Mouse (Mus musculus) kidney, embryonic 14.5 days (tissue): ENCODE measurements at regions not wholly inside any gene's neighbourhood (a gene's known extent, or its start where the extent isn't known, plus 50 kb on each side); places are given as distances from the start of the nearest gene placed in this dataset.
"Not testable (repeated sequence)": the region's sequence is repeated elsewhere in the genome, so short reads cannot be mapped to it uniquely, and the experiment has no call there.

Source experiments
- ATAC-seq: fragments of 200-750 bp; cut with Nextera tagmentation; 2 replicates; pipeline ENCODE4 v1.8.0; 2017; ENCODE audit warnings: moderate number of reproducible peaks, mild to moderate bottlenecking, moderate TSS enrichment, moderate library complexity; ENCODE audit not compliant: low FRiP score, low TSS enrichment
- H3K27ac ChIP-seq: fragments of 300-500 bp; sonication (generic); 2 replicates; pipeline ENCODE4 v1.5.1; 2014; ENCODE audit warnings: low read depth, mild to moderate bottlenecking, low read length, moderate library complexity, mixed read lengths
- H3K27me3 ChIP-seq: fragments of 300-500 bp; sonication (generic); 2 replicates; pipeline ENCODE4 v1.6.1; 2014; ENCODE audit warnings: mild to moderate bottlenecking, low read length; ENCODE audit not compliant: control insufficient read depth, insufficient read depth
- H3K36me3 ChIP-seq: fragments of 300-500 bp; sonication (generic); 2 replicates; pipeline ENCODE4 v1.6.1; 2014; ENCODE audit warnings: low read length, mixed read lengths; ENCODE audit not compliant: control insufficient read depth, insufficient read depth
- H3K4me1 ChIP-seq: fragments of 300-500 bp; sonication (generic); 2 replicates; pipeline ENCODE4 v1.6.1; 2014; ENCODE audit warnings: low read length, mixed read lengths; ENCODE audit not compliant: control insufficient read depth, insufficient read depth
- H3K4me2 ChIP-seq: fragments of 300-500 bp; sonication (generic); replicated peaks from 2 replicates; pipeline ENCODE4 v1.6.1; 2014; ENCODE audit warnings: low read depth, mild to moderate bottlenecking, low read length
- H3K4me3 ChIP-seq: fragments of 300-500 bp; sonication (generic); 2 replicates; pipeline ENCODE4 v1.5.1; 2014; ENCODE audit warnings: mild to moderate bottlenecking, low read length
- H3K9ac ChIP-seq: fragments of 300-500 bp; sonication (generic); 2 replicates; pipeline ENCODE4 v1.6.1; 2014; ENCODE audit warnings: low read depth, mild to moderate bottlenecking, low read length, moderate library complexity
- H3K9me3 ChIP-seq: fragments of 300-500 bp; sonication (generic); 2 replicates; pipeline ENCODE4 v1.6.1; 2016; ENCODE audit warnings: low read length; ENCODE audit not compliant: control insufficient read depth
- WGBS: fragments of 180-500 bp; shearing (Covaris S2); extraction: QIAGEN DNeasy Blood & Tissue Kit; methylation state at CpG from one replicate; pipeline ENCODE4 v1.1.7; 2014; 5-methylcytosine and 5-hydroxymethylcytosine counted together

DNA sequence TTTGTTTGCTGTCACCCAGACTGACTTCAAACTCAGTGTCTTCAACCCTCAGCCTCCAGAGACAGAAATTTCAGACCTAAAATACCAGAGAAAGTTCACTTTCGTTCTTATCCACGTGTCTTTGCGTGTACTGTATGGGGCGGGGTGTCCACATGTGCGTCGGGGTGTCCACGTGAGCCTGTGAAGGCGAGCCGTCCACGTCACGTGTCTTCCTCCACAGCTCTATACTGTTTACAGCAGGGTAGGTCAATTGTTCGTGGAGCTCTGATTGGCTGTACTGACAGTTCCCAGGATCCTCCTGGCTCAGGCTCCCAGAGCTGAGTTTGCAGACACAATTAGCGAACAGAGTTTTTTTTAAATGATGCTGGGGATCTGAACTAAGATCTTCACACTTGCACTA, 481.1 kb upstream of the Slc35b3 start:
- Histone ChIP-seq H3K27me3 (no peaks in the 10 kb centered on the region), H3K4me3 (no peak overlapping the region), H3K4me1 (no peaks in the 10 kb centered on the region), H3K9ac (no peak overlapping the region), H3K36me3 (no peaks in the 10 kb centered on the region), H3K27ac (no peak overlapping the region), H3K9me3 (no peaks in the 10 kb centered on the region), H3K4me2 (no peak overlapping the region)
- no peak for ATAC-seq
- 95% methylated on average over 13 of the region's 13 CpGs for WGBS

DNA sequence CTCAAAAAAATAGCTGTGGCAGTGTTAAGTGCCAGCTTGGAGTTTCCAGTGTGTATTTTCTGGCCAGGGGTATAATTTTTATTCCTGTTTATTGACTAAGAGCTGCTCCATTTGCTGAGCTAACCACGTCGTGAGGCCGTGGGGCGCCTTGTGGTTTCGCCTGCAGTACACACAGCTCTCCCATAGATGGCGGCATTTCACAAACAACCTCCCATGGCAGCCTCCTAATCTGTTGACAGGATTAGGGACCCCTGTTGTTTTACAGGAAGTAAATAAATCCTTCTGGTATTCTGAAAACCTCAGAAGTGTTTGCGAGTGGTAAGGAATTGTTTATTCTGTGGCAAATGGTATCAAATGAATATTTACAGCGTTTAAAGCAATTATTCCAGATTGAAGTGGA, 480.2 kb upstream of the Slc35b3 start:
- H3K9ac ChIP-seq = no peak overlapping the region
- no peak for ATAC-seq
- no peaks in the 10 kb centered on the region for H3K27me3 ChIP-seq
- H3K4me1 ChIP-seq = no peaks in the 10 kb centered on the region
- WGBS = 24% methylated on average over 8 of the region's 8 CpGs
- no peaks in the 10 kb centered on the region for H3K9me3 ChIP-seq
- H3K4me3 ChIP-seq = no peak overlapping the region
- no peaks in the 10 kb centered on the region for H3K36me3 ChIP-seq
- no peak overlapping the region for H3K27ac ChIP-seq
- H3K4me2 ChIP-seq = no peak overlapping the region

DNA sequence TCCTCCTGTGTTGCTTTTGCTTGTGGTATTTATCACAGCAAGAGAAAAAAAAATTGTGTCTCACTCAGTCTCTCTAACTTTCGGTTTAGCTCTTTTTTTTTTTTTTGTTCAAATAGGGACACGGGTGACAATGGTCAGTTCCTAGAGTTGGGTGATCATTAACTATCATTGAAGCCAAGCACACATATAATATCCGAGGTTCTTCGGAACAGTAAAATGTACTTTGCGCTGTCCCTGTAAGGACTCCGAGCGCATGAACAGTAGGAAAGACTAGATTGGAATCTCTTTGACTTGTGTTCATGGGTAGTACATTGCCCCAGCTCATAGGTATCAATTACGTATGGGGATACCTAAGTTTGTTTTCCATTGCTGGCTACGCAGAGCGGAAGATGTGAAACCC, 479.7 kb upstream of the Slc35b3 start:
- H3K9me3 ChIP-seq = no peaks in the 10 kb centered on the region
- no peak overlapping the region for H3K4me2 ChIP-seq
- no peak overlapping the region for H3K9ac ChIP-seq
- no peak for ATAC-seq
- H3K4me3 ChIP-seq = no peak overlapping the region
- no peaks in the 10 kb centered on the region for H3K4me1 ChIP-seq
- 95% methylated on average over 10 of the region's 10 CpGs for WGBS
- no peak overlapping the region for H3K27ac ChIP-seq
- H3K36me3 ChIP-seq = no peaks in the 10 kb centered on the region
- no peaks in the 10 kb centered on the region for H3K27me3 ChIP-seq

DNA sequence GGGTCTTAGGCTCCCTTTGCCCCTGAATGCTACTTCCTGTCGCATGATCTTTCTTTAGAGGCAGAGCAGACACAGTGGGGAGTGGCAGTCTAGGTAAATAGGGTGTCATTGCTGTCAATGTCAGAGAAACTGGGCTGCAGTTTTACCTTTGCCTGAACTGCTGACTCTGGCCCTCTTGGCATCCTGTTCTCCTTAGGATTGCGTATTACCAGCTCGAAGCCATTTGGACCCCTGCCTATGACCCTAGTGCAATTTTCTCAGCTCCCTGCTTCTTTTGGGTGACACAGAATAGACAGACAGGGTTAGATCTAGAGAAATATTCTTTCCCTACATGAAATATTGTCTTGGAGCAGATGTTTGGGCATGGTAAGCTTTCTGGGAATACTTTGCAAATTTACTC, 467.3 kb upstream of the Slc35b3 start:
- no peak for ATAC-seq
- H3K36me3 ChIP-seq = no peaks in the 10 kb centered on the region
- no peak overlapping the region for H3K4me3 ChIP-seq
- H3K9me3 ChIP-seq = no peaks in the 10 kb centered on the region
- H3K4me2 ChIP-seq = no peak overlapping the region
- no peaks in the 10 kb centered on the region for H3K27me3 ChIP-seq
- no peak overlapping the region for H3K27ac ChIP-seq
- no peaks in the 10 kb centered on the region for H3K4me1 ChIP-seq
- 68% methylated on average over 3 of the region's 3 CpGs for WGBS
- H3K9ac ChIP-seq = no peak overlapping the region

DNA sequence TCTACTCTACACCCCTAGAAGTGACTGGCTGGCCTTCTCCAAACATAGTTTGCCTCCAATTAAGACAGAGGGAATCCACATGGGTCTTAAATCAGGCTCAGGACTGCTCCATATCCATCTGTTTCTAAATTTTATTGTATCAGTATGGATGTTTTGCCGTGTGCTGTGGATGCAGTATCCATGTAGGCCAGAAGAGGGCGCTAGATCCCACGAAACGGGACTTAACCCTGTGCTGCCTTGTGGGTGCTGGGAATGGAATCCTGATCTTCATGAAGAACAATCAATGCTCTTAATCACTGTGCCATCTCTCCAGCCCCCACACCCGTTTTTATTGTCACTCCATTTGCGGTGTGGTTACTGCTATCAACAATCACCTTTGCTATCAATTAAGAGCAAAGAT, 465.3 kb upstream of the Slc35b3 start:
- Histone ChIP-seq H3K9ac (no peak overlapping the region), H3K36me3 (no peaks in the 10 kb centered on the region), H3K27ac (no peak overlapping the region), H3K4me3 (no peak overlapping the region), H3K27me3 (no peaks in the 10 kb centered on the region), H3K4me1 (no peaks in the 10 kb centered on the region), H3K9me3 (no peaks in the 10 kb centered on the region), H3K4me2 (no peak overlapping the region)
- 70% methylated on average over 6 of the region's 6 CpGs for WGBS
- ATAC-seq = no peak

DNA sequence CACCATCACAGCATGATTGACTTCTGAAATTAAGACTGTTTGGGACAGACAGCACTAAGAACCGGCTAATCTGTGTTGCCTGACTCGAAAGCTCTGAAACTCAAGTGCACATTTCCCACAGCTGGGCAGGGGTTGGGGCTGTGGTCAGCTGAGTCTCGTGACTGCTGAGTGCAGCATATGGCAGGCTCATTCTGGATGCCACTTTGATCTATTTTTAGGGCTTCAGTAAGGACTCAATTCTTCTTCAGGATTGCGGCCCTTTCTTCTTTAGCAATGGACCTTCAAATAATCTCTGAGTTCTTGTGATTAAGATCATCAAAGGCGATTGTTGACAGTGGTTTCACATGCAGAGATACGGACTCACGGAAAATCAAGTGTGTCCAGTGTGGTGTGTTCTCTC, 457.5 kb upstream of the Slc35b3 start:
- ATAC-seq = no peak
- Histone ChIP-seq H3K9me3 (no peaks in the 10 kb centered on the region), H3K27me3 (no peaks in the 10 kb centered on the region), H3K4me3 (no peak overlapping the region), H3K9ac (no peak overlapping the region), H3K27ac (no peak overlapping the region), H3K4me2 (no peak overlapping the region), H3K4me1 (no peaks in the 10 kb centered on the region), H3K36me3 (no peaks in the 10 kb centered on the region)
- WGBS = 36% methylated on average over 7 of the region's 7 CpGs

DNA sequence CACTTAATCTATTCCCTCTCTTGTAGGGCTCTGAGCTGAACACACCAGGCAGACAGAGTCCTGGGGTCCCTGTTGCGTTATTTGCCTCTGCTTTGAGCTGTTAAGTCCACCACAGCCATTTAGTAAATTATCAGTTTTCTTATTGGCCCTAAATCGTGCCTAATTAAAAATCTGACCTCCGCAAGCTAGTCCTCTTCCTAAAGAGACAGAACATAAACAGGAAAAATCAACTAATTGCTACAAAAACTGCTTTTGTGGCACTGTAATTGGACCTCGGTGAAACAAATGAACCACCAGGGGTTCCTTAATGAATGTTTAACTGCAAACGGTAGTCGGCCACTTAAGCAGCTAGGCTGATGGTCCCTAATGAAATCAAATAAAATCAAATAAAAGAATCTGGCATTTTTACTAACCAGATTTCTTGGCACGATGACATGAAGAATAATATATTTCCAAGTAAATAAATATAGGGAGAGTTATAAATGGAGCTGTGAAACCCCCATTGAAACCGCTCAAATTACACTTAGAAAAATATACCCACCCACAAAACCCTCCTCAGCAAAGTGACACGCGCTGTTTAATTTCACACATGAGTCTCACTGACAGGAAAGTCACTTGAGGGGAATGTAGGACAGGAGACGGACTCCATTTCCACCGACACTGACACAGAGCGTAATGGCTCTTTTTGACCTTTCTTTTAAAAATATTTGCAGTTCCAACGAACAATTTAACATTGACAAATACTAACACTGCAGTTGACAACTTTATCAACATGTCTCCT, 451.0 kb upstream of the Slc35b3 start:
- no peaks in the 10 kb centered on the region for H3K36me3 ChIP-seq
- 19% methylated on average over 14 of the region's 14 CpGs for WGBS
- H3K4me1 ChIP-seq = no peaks in the 10 kb centered on the region
- H3K27me3 ChIP-seq = no peaks in the 10 kb centered on the region
- no peak overlapping the region for H3K27ac ChIP-seq
- H3K9me3 ChIP-seq = no peaks in the 10 kb centered on the region
- no peak; the same call in 1 of the 2 replicates for ATAC-seq
- H3K4me3 ChIP-seq = no peak overlapping the region
- no peak overlapping the region for H3K9ac ChIP-seq
- H3K4me2 ChIP-seq = no peak overlapping the region

DNA sequence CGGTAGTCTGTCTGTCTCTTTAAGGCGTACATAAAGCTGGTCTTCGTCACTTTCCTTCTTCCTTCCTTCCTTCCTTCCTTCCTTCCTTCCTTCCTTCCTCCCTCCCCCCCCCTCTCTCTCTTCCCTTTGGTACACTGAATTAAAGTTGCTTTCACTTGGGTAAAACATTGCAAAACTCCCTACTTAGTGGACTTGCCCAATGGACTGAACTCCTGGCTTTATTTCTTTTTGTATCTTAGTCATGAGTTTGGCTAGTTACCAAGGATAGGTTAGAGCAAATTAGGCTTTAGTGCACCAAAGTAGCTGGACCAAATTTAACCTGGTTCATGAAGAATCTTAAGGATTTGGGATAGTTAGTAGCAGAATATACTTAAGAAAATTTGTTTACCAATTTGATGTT, 431.9 kb upstream of the Slc35b3 start:
- H3K4me1 ChIP-seq = no peaks in the 10 kb centered on the region
- no peak overlapping the region for H3K9ac ChIP-seq
- no peak overlapping the region for H3K4me2 ChIP-seq
- H3K4me3 ChIP-seq = no peak overlapping the region
- no peaks in the 10 kb centered on the region for H3K27me3 ChIP-seq
- ATAC-seq = no peak
- H3K9me3 ChIP-seq = no peaks in the 10 kb centered on the region
- H3K27ac ChIP-seq = no peak overlapping the region
- 84% methylated on average over 3 of the region's 3 CpGs for WGBS
- H3K36me3 ChIP-seq = no peaks in the 10 kb centered on the region

DNA sequence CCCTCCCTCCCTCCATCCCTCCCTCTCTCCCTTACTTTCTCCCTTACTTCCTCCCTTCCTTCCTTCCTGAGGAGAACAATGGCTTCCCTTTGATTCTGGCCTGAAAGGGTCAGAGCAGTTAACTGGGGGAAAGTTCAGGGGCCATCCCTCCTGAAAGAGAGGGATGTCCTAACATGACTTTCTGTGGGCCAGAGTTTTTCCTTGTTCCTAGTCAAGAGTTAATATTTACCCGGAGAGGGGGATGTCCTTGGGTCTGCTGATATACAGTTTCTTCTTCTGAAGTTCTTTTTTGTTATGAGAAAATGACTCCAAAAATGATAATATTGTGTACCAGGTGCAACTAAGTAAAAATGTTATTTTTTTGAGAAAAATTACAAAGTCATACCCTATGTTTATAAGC, 431.5 kb upstream of the Slc35b3 start:
- H3K4me1 ChIP-seq, H3K9ac ChIP-seq, H3K4me3 ChIP-seq, H3K9me3 ChIP-seq, H3K4me2 ChIP-seq, ATAC-seq, H3K27me3 ChIP-seq, H3K27ac ChIP-seq, H3K36me3 ChIP-seq: not testable (repeated sequence)
- 88% methylated on average over 1 of the region's 1 CpGs for whole genome bisulfite sequencing
